Mouse (Mus musculus) midbrain, embryonic 12.5 days (tissue): ENCODE measurements at regions not wholly inside any gene's neighbourhood (a gene's known extent, or its start where the extent isn't known, plus 50 kb on each side); places are given as distances from the start of the nearest gene placed in this dataset.
A peak's percentile ranks its signal among the peaks of the same experiment; 100 is the strongest.

Experiments
- ATAC-seq: fragments of 200-750 bp; cut with Nextera tagmentation; 2 replicates; pipeline ENCODE4 v1.8.0; 2017; ENCODE audit warnings: low read depth, moderate TSS enrichment, moderate library complexity; ENCODE audit not compliant: low FRiP score
- H3K27ac ChIP-seq: fragments of 300-500 bp; sonication (generic); replicated peaks from 2 replicates; pipeline ENCODE4 v1.5.1; 2016; ENCODE audit warnings: mild to moderate bottlenecking
- H3K27me3 ChIP-seq: fragments of 300-500 bp; sonication (generic); 2 replicates; pipeline ENCODE4 v1.6.1; 2016; ENCODE audit warnings: mild to moderate bottlenecking
- H3K36me3 ChIP-seq: fragments of 300-500 bp; sonication (generic); 2 replicates; pipeline ENCODE4 v1.6.1; 2016
- H3K4me1 ChIP-seq: fragments of 300-500 bp; sonication (generic); 2 replicates; pipeline ENCODE4 v1.6.1; 2016
- H3K4me2 ChIP-seq: fragments of 300-500 bp; sonication (generic); replicated peaks from 2 replicates; pipeline ENCODE4 v1.6.1; 2016; ENCODE audit warnings: mild to moderate bottlenecking, moderate library complexity
- H3K4me3 ChIP-seq: fragments of 300-500 bp; sonication (generic); 2 replicates; pipeline ENCODE4 v1.5.1; 2016; ENCODE audit warnings: mild to moderate bottlenecking
- H3K9ac ChIP-seq: fragments of 300-500 bp; sonication (generic); replicated peaks from 2 replicates; pipeline ENCODE4 v1.6.1; 2016; ENCODE audit warnings: mild to moderate bottlenecking, moderate library complexity
- H3K9me3 ChIP-seq: fragments of 300-500 bp; sonication (generic); 2 replicates; pipeline ENCODE4 v1.6.1; 2016; ENCODE audit warnings: mild to moderate bottlenecking
- WGBS: fragments of 180-500 bp; shearing (Covaris S2); methylation state at CpG from one replicate; pipeline ENCODE4 v1.1.7; 2016; 5-methylcytosine and 5-hydroxymethylcytosine counted together

GRCm38 (mm10) chr1:92749475-92749874 lies 82.0 kb upstream of the Gpc1 start:
- H3K4me2 ChIP-seq, result no peak overlapping the region
- no peak overlapping the region for H3K27ac ChIP-seq
- H3K4me3 ChIP-seq, result no peak overlapping the region
- no peak for ATAC-seq
- no peaks in the 10 kb centered on the region for H3K9me3 ChIP-seq
- no peaks in the 10 kb centered on the region for H3K36me3 ChIP-seq
- no peaks in the 10 kb centered on the region for H3K27me3 ChIP-seq
- 68% methylated on average over 7 of the region's 7 CpGs for WGBS
- H3K9ac ChIP-seq, result no peak overlapping the region
- H3K4me1 ChIP-seq, result peaks cover 14% of the 10 kb centered on the region; the same call in 1 of the 2 replicates

DNA sequence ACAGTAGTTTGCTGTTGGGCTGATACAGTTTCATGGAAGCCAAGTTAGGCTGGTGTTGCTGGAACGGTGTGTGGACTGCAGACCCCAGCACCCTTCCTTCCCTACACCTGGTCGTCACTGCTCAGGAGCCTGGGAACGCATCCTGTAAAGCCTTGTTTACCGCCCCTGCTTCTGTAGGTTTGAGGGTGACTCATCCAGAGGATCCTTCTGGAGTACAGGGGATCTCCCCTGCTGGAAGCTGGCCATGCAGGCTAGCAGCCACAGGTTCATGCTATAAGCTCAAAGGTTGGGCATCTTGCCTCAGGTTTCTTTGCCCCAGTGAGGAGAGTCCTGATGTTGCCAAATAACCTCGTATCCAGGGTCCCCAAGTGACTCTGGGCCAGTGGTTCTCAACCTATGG lies 86.2 kb upstream of the Gpc1 start:
- ATAC-seq, result no peak
- Histone ChIP-seq H3K9me3 (no peaks in the 10 kb centered on the region), H3K27ac (no peak overlapping the region), H3K4me2 (no peak overlapping the region), H3K4me3 (no peak overlapping the region), H3K9ac (no peak overlapping the region), H3K4me1 (peaks cover 10% of the 10 kb centered on the region; the same call in 1 of the 2 replicates), H3K27me3 (no peaks in the 10 kb centered on the region), H3K36me3 (no peaks in the 10 kb centered on the region)
- WGBS, result 86% methylated on average over 5 of the region's 5 CpGs

DNA sequence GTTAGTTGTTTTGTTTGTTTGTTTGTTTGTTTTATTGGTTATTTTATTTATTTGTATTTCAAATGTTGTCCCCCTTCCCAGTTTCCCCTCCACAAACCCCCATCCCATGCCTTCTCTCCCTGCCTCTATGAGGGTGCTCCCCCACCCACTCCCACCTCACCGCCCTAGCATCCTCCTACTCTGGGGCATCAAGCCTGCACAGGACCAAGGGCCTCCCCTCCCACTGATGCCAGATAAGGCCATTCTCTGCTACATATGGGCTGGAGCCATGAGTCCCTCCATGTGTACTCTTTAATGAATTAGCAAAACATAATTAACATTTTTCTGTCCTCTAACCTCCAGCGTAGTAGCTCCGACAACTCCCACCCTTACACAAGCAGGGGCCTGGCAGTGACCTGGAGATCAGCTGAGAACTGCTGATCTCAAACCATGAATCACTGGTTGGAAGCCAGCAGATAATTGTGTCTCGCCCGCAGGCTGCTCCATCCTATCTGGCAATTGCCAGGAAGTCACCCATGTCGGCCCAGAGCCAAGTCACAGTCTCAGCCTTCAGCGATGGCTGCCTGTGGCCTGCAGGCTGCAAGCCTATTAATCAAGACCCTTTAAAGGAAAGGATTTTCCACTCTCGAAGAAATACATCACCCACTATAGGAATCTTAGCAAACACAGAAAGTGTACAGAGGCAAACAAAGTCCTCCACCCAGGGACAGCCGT lies 86.8 kb upstream of the Gpc1 start:
- 84% methylated on average over 9 of the region's 9 CpGs for WGBS
- Histone ChIP-seq H3K27me3 (no peaks in the 10 kb centered on the region), H3K4me1 (peaks cover 10% of the 10 kb centered on the region; the same call in 1 of the 2 replicates), H3K36me3 (no peaks in the 10 kb centered on the region), H3K27ac (no peak overlapping the region), H3K9ac (no peak overlapping the region), H3K4me2 (no peak overlapping the region), H3K9me3 (no peaks in the 10 kb centered on the region), H3K4me3 (no peak overlapping the region)
- ATAC-seq, result no peak

DNA sequence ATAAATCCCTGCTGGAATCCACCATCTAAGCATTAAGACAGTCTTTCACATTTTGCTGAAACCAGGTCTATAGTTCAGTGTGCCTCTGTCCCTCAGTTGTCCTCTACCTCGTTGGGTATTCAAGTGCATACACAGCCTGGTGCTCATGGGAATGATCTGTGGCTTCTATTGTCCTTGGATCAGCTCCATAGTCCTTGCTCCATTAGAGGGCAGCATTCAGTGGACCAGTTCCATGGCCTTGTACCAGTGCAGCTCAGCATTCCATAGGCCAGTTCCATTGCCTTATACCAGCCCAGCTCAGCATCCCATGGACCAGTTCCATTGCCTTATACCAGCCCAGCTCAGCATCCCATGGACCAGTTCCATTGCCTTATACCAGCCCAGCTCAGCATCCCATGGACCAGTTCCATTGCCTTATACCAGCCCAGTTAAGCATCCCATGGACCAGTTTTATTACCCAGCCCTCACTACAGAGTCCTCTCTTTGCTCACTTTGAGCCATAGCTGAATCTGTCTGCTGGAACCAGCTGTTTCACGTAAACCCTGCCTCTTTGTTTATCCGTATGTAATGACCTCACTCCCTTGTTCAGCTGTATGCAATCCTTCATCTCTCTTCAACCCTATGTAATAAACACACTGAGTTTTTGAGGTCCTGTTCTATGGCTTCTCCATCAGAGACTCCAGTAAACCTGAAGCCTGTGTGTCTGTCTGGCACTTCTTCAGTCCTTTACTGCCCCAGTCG lies 88.4 kb upstream of the Gpc1 start:
- Histone ChIP-seq H3K36me3 (no peaks in the 10 kb centered on the region), H3K27ac (no peak overlapping the region), H3K9ac (no peak overlapping the region), H3K4me1 (peaks cover 22% of the 10 kb centered on the region), H3K4me3 (no peak overlapping the region), H3K4me2 (no peak overlapping the region), H3K27me3 (no peaks in the 10 kb centered on the region), H3K9me3 (no peaks in the 10 kb centered on the region)
- no peak for ATAC-seq
- 74% methylated on average over 4 of the region's 4 CpGs for WGBS

DNA sequence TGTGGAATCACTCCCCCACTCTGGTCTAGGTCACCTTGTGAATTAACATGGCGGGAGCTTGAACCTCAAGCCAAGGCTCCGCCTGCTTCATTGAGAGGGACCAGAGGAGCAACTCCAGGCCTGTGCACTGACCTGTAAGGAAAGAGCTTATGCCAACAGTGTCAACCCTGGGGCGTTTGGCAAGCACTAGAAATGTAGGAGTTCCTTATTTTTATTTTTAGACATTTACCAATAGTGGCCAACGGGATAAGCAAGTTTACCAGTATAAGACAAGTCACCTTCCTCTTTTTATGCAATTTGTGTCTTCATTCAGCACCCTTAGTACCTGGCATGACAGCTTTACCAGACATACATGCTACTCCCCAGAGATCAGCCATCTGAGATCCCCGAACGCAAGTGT lies 89.1 kb upstream of the Gpc1 start:
- peaks cover 30% of the 10 kb centered on the region for H3K4me1 ChIP-seq
- H3K9ac ChIP-seq, result no peak overlapping the region
- H3K36me3 ChIP-seq, result no peaks in the 10 kb centered on the region
- ATAC-seq, result no peak
- no peaks in the 10 kb centered on the region for H3K9me3 ChIP-seq
- H3K27ac ChIP-seq, result no peak overlapping the region
- H3K4me3 ChIP-seq, result no peak overlapping the region
- 79% methylated on average over 6 of the region's 6 CpGs for WGBS
- H3K4me2 ChIP-seq, result no peak overlapping the region
- no peaks in the 10 kb centered on the region for H3K27me3 ChIP-seq

GRCm38 (mm10) chr1:92741047-92741446 lies 90.4 kb upstream of the Gpc1 start:
- H3K4me1 ChIP-seq, result peaks cover 41% of the 10 kb centered on the region
- no peaks in the 10 kb centered on the region for H3K9me3 ChIP-seq
- ATAC-seq, result no peak
- WGBS, result 90% methylated on average over 5 of the region's 5 CpGs
- no peak overlapping the region for H3K4me2 ChIP-seq
- H3K4me3 ChIP-seq, result no peak overlapping the region
- no peaks in the 10 kb centered on the region for H3K27me3 ChIP-seq
- H3K27ac ChIP-seq, result no peak overlapping the region
- H3K36me3 ChIP-seq, result no peaks in the 10 kb centered on the region
- no peak overlapping the region for H3K9ac ChIP-seq

DNA sequence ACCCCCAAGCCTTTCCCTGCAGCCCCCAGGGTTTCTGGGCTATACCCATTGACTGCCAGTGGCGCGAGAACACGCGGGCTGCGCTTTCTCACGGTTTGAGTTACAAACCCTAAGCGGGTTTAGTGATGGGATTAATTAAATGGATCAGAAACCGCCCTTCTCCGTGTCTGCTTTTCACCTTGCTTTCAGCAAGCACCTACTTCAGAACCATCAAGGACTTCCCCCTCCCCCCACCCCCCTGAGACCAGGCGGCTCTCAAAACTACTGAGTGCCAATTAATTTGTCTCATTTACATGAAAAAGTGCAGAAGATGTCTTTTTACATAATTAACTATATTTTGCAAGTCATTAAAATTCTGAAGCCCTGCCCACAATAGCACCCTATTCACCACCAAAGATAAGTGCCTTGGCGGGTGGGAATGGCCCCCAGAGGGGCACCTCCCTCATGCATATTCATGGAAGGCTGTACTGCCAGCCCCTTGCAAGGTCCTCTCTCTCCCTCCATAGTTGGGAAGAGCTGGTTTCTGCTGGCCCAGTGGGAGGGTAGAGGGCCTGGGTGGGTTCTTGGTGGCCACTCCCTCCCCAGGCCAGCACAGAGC lies 89.1 kb upstream of the Otos start:
- Histone ChIP-seq H3K9ac (no peak overlapping the region), H3K4me2 (0 out of 2 replicates have a peak overlapping the region, but pooled peaks have one; percentile 3), H3K9me3 (no peaks in the 10 kb centered on the region), H3K4me3 (no peak overlapping the region), H3K4me1 (peaks cover 54% of the 10 kb centered on the region), H3K36me3 (no peaks in the 10 kb centered on the region), H3K27ac (0 out of 2 replicates have a peak overlapping the region, but pooled peaks have one; percentile 7), H3K27me3 (0 out of 2 replicates have a peak, but pooled peaks cover 5% of the 10 kb centered on the region)
- peak; percentile 85 for ATAC-seq
- WGBS, result 10% methylated on average over 11 of the region's 11 CpGs

- Histone ChIP-seq H3K27ac (no peak overlapping the region; the same call in 1 of the 2 replicates), H3K27me3 (0 out of 2 replicates have a peak, but pooled peaks cover 5% of the 10 kb centered on the region), H3K36me3 (no peaks in the 10 kb centered on the region), H3K4me1 (peaks cover 51% of the 10 kb centered on the region), H3K4me2 (no peak overlapping the region), H3K4me3 (no peak overlapping the region), H3K9ac (no peak overlapping the region), H3K9me3 (no peaks in the 10 kb centered on the region)
- WGBS, result 63% methylated on average over 7 of the region's 7 CpGs
- no peak for ATAC-seq
These were observed 87.8 kb upstream of the Otos start for GRCm38 (mm10) chr1:92736411-92736810.

DNA sequence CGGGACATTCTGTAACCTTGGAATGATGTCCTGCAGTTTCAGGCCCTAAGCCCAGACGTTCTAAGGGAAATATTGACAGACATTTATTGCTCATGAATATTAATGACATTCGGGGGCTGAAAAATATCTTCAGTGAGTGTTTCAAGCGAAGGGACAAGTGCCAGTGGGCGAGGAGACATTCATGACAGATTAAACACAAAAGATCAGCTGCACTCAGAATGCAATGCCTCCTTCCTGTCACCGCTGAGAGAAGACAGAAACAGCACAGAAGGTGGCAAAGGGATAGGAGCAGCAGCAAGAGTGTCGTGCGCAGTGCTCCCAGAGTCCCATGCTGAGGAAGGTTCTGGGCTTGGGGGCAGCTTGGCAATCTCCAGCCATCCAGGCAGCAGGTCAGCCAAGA lies 85.1 kb upstream of the Otos start:
- Histone ChIP-seq H3K9ac (no peak overlapping the region), H3K36me3 (no peaks in the 10 kb centered on the region), H3K4me3 (no peak overlapping the region), H3K27ac (no peak overlapping the region), H3K4me1 (peaks cover 46% of the 10 kb centered on the region), H3K4me2 (no peak overlapping the region), H3K9me3 (no peaks in the 10 kb centered on the region), H3K27me3 (0 out of 2 replicates have a peak, but pooled peaks cover 5% of the 10 kb centered on the region)
- 50% methylated on average over 8 of the region's 8 CpGs for WGBS
- ATAC-seq, result no peak

- Histone ChIP-seq H3K4me3 (no peak overlapping the region), H3K27ac (no peak overlapping the region), H3K9me3 (no peaks in the 10 kb centered on the region), H3K36me3 (no peaks in the 10 kb centered on the region), H3K4me2 (no peak overlapping the region), H3K9ac (no peak overlapping the region), H3K27me3 (0 out of 2 replicates have a peak, but pooled peaks cover 5% of the 10 kb centered on the region), H3K4me1 (peaks cover 25% of the 10 kb centered on the region)
- ATAC-seq, result no peak
- 87% methylated on average over 11 of the region's 11 CpGs for whole genome bisulfite sequencing
These were observed 83.0 kb upstream of the Otos start for GRCm38 (mm10) chr1:92731353-92732282.

DNA sequence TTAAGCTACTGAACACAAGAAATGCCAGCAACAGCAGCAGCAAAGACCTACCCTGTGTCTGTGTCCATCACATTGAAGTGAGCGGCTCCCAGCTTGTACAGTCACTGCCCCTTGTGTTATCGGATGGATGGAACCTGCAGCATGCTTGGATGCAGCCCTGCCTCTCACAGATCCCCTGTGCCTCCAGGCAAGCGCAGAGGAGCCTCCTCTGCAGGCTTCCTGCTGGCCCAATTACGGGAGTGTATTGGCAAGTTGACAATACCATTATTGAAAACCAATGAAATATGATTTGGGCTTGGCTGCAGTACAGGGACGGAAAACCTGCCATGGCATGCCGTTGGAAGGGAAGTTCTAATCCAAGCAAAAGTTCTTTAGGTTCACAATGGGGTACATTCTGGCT lies 81.9 kb upstream of the Otos start:
- Histone ChIP-seq H3K4me1 (peaks cover 15% of the 10 kb centered on the region), H3K36me3 (no peaks in the 10 kb centered on the region), H3K9ac (no peak overlapping the region), H3K27me3 (0 out of 2 replicates have a peak, but pooled peaks cover 5% of the 10 kb centered on the region), H3K9me3 (no peaks in the 10 kb centered on the region), H3K27ac (no peak overlapping the region), H3K4me3 (no peak overlapping the region), H3K4me2 (no peak overlapping the region)
- 81% methylated on average over 6 of the region's 6 CpGs for WGBS
- ATAC-seq, result no peak
